Mouse (Mus musculus) testis, adult 10 weeks (tissue): ENCODE measurements around the gene Lyg1. TPM values are rescaled to one million over a fixed set of nuclear protein-coding genes. Genes with fewer than 3 reads are reported as not detected.

Source experiments
- polyA plus RNA-seq: library from polyadenylated mRNA; stranded (reverse); fragments of 350-450 nt; fragmentation: Illumina TruSeq; extraction: RNeasy Lipid Tissue Mini Kit (QIAGEN cat#74804); gene quantifications from one replicate; pipeline ENCODE4 v1.2.3, GENCODE M21; 2014; ENCODE audit warnings: low read depth, low replicate concordance

Gene Lyg1
- not detected for polyA plus RNA-seq

GRCm38 (mm10) chr1:37957659-37958058, at the start of gene Lyg1:
Gene Lyg1 (minus strand): TSS chr1:37957759.

GRCm38 (mm10) chr1:37997867-37998266, 40.3 kb upstream of the Lyg1 start, which contains the start of the genes Txndc9 and Eif5b:
Gene Txndc9 (minus strand): TSS chr1:37997893.
Gene Eif5b (plus strand): TSS chr1:37998010.

GRCm38 (mm10) chr1:37916393-37916792, 41.2 kb downstream of the Lyg1 start, which contains the start of gene Lyg2:
Gene Lyg2 (minus strand): TSS chr1:37916493.

Other genes starting within 250 kb of the Lyg1 start
- 0.56 TPM for gene 2010300C02Rik, start 237.7 kb downstream of the Lyg1 start, polyA plus RNA-seq
- gene Tsga10, start 91.3 kb downstream of the Lyg1 start, polyA plus RNA-seq = 340 TPM
- gene Lipt1, start 86.0 kb downstream of the Lyg1 start, polyA plus RNA-seq = 5.6 TPM
- gene Mitd1, start 67.3 kb downstream of the Lyg1 start, polyA plus RNA-seq = 9.6 TPM
- gene Mrpl30, start 67.3 kb downstream of the Lyg1 start, polyA plus RNA-seq = 209 TPM
- gene Lyg2, start 41.3 kb downstream of the Lyg1 start, polyA plus RNA-seq = 0.07 TPM
- gene Txndc9, start 40.1 kb upstream of the Lyg1 start, polyA plus RNA-seq = 157 TPM
- 166 TPM for gene Eif5b, start 40.3 kb upstream of the Lyg1 start, polyA plus RNA-seq
- 61.3 TPM for gene Rev1, start 172.0 kb upstream of the Lyg1 start, polyA plus RNA-seq